Mouse (Mus musculus): Measurements from ENCODE around the gene Tmem132b.
A peak's percentile ranks its signal among the peaks of the same experiment; 100 is the strongest.

Tmem132b gene

DNA sequence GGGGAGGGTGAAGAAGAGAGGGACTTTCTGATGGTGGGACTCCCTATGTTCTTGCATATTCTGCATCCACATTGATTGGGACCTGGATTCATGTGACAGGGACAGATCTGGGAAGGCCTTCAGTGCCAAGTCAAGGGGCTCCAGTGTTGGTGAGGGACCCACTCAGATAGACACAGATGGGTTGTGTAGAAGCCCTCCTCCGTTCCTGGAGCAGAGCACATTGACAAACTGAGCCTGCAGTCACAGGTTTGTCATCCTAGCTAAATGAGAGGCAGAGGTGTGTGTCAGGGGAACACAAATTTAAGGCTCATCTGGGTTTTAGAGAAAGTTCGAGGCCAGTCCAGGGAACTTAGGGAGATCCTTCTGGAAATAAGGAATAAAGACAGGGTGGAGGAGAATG is 51.7 kb downstream of the Tmem132b start:
- no peak for DNase-seq

DNA sequence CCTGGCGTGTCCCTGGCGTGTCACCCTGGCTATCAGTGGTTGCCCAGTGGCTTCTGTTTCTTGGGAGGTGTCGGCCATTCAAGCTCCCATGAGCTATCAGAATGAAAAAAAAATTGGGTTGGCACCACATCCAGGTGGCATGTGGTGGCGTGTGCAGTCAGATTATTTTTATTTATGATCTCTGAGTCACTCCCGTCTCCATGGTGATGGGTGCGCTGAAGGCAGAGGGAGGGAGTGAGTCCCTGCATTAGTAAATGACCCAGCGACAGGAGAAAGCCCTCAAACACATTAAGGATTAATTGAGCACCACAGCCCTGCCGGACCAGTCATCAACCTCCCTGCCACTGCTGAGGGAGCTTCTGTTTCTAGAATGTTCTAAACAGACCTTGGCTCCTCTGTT is 52.3 kb downstream of the Tmem132b start:
- no peak for DNase-seq

DNA sequence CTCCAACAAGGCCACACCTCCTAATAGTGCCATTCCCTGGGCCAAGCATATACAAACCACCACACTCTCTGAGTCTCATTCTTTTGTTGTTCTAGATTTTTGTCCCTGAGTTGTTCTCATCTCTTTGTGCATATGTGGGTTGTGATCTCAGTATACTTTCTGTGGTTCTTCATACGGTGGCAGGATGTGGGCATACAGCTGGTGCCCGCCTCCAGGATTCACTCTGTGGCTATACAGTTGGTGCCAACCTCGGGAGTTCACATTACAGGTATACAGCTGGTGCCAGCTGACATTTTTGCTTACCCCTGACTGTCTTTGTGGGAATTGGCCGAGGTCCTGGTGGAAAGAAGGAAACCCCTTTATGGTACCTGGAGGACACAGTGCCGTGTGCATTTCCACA is 53.6 kb downstream of the Tmem132b start:
- DNase-seq = no peak

GRCm38 (mm10) chr5:125588203-125588602 is 56.6 kb downstream of the Tmem132b start:
- DNase-seq = no peak

GRCm38 (mm10) chr5:125588876-125589667 is 57.5 kb downstream of the Tmem132b start:
- DNase-seq = peak; percentile 7

- DNase-seq = no peak
Measured at GRCm38 (mm10) chr5:125598056-125598455, 66.5 kb downstream of the Tmem132b start.

GRCm38 (mm10) chr5:125607146-125607545 is 75.6 kb downstream of the Tmem132b start:
- DNase-seq = no peak

- DNase-seq = no peak
Measured at GRCm38 (mm10) chr5:125609968-125610367, 78.4 kb downstream of the Tmem132b start.

GRCm38 (mm10) chr5:125612460-125612859 is 80.9 kb downstream of the Tmem132b start:
- DNase-seq = no peak

DNA sequence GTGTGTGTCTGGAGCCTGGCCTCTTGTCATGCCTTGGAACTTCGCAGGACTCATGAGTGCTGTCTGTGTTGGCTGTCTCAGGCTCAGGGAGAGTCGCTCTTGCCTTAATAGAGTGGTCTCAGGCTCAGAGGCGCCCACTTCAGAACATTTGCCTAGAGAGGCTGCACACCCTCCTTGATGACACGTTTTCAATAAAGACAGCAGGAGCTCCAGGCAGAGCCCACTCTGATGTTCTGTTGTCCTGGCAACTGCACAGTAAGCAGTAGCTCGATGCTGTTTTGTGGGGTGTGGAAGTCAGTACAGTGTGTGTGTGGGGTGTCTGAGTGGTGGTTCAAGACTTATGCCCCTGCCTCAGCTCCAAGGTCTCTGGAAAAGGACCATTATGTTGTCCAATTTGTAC is 81.6 kb downstream of the Tmem132b start:
- no peak for DNase-seq

DNA sequence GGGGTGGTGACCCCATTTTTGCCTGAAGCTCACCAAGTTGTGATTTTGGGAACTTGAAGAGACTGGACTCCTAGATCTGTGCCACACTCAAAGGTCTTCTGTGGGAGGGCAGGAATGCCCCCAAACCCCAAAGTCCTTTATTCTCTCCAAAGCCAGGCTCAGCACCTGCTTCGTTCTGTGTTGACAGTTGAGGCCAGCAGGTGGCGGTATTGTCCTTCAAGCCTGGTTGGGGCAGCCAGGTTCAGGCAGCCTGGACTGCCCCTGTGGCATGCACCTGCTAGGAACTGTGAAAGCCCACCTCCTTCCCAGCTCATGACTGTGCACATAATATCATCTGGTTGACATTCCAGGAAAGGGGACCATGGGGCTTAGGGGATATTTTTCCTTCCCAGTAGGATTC is 82.8 kb downstream of the Tmem132b start:
- DNase-seq = no peak

GRCm38 (mm10) chr5:125617050-125617449 is 85.5 kb downstream of the Tmem132b start:
- no peak for DNase-seq

GRCm38 (mm10) chr5:125627816-125628348 is 96.3 kb downstream of the Tmem132b start:
- DNase-seq = no peak

DNA sequence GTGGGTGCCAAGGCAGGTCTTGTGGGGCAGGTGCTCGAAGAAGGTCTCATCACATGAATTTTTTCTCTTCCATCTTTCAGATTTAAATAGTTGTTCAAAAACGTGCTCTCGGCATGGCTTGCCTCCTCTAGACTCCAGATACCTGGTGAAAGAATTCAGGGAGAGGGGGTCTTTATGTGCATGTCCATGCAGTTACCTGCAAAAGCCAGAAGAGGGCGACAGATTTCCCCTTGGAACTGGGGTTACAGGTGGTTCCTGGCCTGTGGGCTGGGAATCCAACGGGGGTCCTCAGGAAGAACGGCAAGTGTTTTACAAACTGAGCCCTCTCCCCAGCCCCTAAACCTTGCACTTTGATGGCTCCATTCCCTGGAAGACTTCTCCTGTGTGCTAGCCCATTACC is 103.1 kb downstream of the Tmem132b start:
- DNase-seq = no peak

- DNase-seq = no peak
Measured at GRCm38 (mm10) chr5:125640966-125641365, 109.4 kb downstream of the Tmem132b start.

DNA sequence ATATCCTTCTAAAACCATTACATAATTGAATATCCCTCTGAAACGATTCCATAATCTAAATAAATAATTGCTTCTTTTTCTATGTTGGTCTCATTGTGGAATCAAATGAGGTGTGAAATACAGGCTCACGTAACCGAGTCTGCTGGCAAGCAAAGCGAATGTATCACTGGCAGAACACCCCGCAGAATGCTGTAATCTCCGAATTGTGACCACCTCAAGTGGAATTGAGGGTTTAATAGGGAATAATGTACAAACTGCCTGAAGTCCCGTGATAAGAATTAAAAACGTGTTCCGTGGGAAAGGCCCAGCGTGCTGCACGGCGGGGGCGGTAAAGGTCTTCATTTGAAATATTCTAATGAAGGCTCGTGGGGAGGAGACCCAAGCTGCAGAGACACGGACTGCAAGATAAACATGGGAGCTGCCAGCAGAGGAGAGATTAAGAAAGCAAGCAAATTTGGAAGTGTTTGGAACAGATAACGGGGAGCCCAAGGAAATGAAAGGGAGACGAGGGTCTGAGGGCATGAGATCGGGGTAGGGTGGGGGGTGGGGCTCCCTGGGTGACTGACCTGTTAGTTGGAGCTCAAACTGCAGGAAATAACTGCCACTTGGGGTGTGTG is 110.1 kb downstream of the Tmem132b start:
- DNase-seq = no peak

DNA sequence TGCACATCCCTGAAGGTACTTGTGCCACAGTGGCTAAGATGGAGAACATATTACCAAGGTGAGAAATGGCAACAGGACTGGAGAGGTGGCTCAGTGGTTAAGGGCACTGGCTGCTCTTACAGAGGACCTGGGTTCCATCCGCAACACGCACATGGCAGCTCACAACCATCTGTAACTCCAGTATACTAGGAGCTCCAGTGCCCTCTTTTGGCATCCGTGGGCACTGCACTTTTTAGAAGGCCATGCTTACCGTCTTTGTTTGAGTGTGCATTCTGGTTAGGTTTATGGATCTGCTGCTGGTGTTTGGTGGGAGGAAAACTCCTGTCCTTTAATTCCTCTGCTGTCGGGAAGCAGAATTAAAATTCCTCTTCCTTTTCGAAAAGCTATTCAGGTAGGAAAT is 116.7 kb downstream of the Tmem132b start:
- DNase-seq = no peak

GRCm38 (mm10) chr5:125649982-125650381 is 118.4 kb downstream of the Tmem132b start:
- DNase-seq = no peak

DNA sequence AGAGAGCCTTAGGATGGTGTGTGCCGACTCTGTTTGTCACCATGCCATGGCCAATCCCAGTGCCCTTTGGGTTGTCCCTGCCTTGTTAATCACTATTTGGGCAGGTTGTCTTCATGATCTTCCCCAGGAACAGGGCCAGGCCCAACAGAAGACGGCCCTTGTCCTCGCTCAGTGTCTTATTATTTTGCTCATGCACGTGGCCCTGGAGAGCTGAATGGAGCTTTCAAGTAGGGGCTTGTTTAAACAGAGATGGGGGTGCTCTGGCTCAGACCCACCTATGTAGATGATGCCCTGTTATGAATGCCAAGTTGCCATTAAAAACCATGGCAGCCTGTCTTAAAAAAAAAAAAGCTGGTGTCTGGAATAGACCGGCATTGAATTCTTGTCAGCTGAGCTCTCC is 126.5 kb downstream of the Tmem132b start:
- no peak for DNase-seq

- no peak for DNase-seq
Measured at GRCm38 (mm10) chr5:125658959-125659749, 127.6 kb downstream of the Tmem132b start.

DNA sequence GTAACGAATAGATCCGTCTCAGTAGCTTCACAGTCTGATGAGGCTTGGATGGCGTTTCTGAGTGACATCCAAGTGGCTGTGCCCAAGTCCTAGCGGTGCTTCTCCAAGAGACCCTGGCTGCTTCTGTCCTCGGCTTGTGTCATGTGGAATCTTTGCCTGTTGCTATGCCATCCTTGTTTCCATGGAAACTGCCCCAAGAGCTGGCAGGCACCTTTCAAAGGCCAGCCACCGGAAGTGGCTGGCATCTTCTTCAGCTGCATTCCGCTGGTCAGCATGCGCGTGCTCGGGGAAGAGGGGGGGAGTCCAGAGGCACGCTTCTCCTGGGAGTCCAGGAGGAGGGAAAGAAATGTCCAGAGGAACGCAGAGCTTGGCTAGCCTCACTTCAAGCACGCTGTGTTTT is 144.0 kb downstream of the Tmem132b start:
- peak; percentile 11 for DNase-seq

DNA sequence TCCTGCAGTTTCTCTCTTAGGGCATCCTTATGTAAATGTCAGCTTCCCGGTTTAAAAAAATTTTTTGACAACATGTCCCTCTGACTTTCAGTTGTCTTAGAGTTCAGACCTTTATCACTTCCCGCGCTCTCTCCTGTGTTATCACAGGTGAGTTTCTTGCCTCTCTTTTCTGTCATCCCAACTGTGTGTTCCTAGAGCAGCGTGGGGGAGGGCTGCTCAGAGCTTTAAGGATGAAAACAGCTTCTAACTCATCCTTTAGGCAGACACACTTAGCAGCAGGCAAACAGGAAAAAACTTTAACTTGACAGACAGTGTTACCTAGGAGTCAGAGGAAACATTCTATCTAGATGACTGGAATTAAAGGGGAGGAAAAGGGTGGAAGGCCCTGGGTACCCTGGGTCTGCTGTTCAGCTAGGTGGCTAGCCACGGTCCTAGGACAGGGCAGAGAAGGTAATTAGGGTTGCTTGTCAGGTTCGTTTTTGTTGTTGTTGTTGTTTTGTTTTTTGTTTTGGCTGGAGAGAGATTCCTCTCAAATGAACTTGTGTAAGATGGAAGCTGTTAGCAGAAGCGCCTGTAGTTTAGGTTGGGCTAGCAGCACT is 144.6 kb downstream of the Tmem132b start:
- no peak for DNase-seq

DNA sequence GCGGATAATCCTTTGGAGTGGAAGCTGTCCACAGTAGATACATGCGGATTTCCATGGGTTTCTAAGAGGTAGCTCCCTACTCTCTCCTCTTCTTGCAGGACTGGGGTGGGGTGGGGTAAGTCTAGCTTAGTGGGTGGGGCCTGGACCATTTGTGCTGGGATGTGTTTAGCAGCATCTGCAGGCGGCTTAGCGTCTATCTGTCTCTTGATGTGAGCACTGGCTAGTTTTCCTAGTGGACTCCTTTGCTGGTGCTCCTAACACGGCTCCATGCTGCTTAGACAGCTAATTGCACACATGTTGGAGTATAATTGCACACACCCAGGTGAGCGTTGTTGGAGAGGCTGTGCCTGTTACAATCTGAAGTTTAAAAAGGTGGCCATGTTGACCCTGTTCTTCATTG is 149.3 kb downstream of the Tmem132b start:
- DNase-seq = no peak

All from cerebellum, adult 8-10 months (tissue).